Mouse (Mus musculus) heart, postnatal 36 days (tissue): ENCODE data around the gene Tsc2. TPM values are rescaled to one million over a fixed set of nuclear protein-coding genes. Genes with fewer than 3 reads are reported as not detected.

Experiments
- DNase-seq, 2 experiments: peaks; one replicate each; pipeline ENCODE4 v3.0.0; 2021 to 2022
- intact Hi-C: fragments of 180-260 bp; cut with DNase I; formaldehyde crosslinking; loops from one replicate; pipeline ENCODE4 v1.15.1; 2025
- microRNA-seq, 2 experiments: library from miRNA; unstranded; fragments of <30 nt; microRNA quantifications; one replicate each; pipeline ENCODE4 v1.2.0; 2021; ENCODE audit warnings: borderline number of aligned reads in 2 of 2
- total RNA-seq, 2 experiments: library from RNA; stranded (reverse); gene quantifications; 2 replicates each; pipeline ENCODE4 v1.2.3; 2021

The Tsc2 gene
- total RNA-seq, 2 experiments from 2014 or later, result 106 to 112 TPM

GRCm38 (mm10) chr17:24548921-24549617 lies 83.4 kb downstream of the Tsc2 start:
- DNase-seq, result peak; percentile 69 to 72
- intact Hi-C loops, result no loop called here

GRCm38 (mm10) chr17:24548435-24548834 lies 84.0 kb downstream of the Tsc2 start:
- DNase-seq, result no peak
- intact Hi-C loops, result no loop called here

- DNase-seq, result no peak
- intact Hi-C loops, result no loop called here
These were observed 86.2 kb downstream of the Tsc2 start for GRCm38 (mm10) chr17:24546234-24546633.

Small RNA genes within 50 kb of the gene (microRNA-seq; reads per million reads assigned to microRNA genes)
- 0.67 to 0.72 reads per million in 2 experiments for gene Gm24589

Other genes with a start within 250 kb of the Tsc2 start
- gene Rnps1, start 218.1 kb downstream of the Tsc2 start, total RNA-seq, result 10 to 100 TPM; 58.4 to 61.6 TPM
- 100 to 1,000 TPM; 511 to 548 TPM for gene Eci1, start 206.0 kb downstream of the Tsc2 start, total RNA-seq
- gene Dnase1l2, start 189.5 kb downstream of the Tsc2 start, total RNA-seq, result 1 to 10 TPM; 1.1 to 1.4 TPM
- gene E4f1, start 162.3 kb downstream of the Tsc2 start, total RNA-seq, result 10 to 100 TPM; 11.0 to 12.4 TPM
- 10 to 100 TPM; 39.1 to 41.9 TPM for gene Pgp, start 162.2 kb downstream of the Tsc2 start, total RNA-seq
- not detected for gene Bricd5, start 158.7 kb downstream of the Tsc2 start, total RNA-seq
- 1 to 10 TPM; 8.1 to 9.0 TPM for gene Mlst8, start 153.6 kb downstream of the Tsc2 start, total RNA-seq
- under 1 TPM; 0.11 to 0.14 TPM for gene Caskin1, start 144.0 kb downstream of the Tsc2 start, total RNA-seq
- 10 to 100 TPM; 45.7 to 51.6 TPM for gene Traf7, start 104.7 kb downstream of the Tsc2 start, total RNA-seq
- gene Rab26, start 98.4 kb downstream of the Tsc2 start, total RNA-seq, result not detected
- gene Pkd1, start 82.8 kb downstream of the Tsc2 start, total RNA-seq, result 10 to 100 TPM; 45.4 to 45.6 TPM
- gene Nthl1, start 50 bp upstream of the Tsc2 start, total RNA-seq, result 1 to 10 TPM; 3.3 to 4.1 TPM
- gene Slc9a3r2, start 17.7 kb upstream of the Tsc2 start, total RNA-seq, result 100 to 1,000 TPM in 1 of 2 experiments, 10 to 100 TPM in 1; 91.1 to 140 TPM
- not detected for gene Npw, start 25.8 kb upstream of the Tsc2 start, total RNA-seq
- 10 to 100 TPM; 17.3 to 19.0 TPM for gene Zfp598, start 37.1 kb upstream of the Tsc2 start, total RNA-seq
- under 1 TPM; 0.14 to 0.22 TPM for gene Syngr3, start 57.3 kb upstream of the Tsc2 start, total RNA-seq
- 10 to 100 TPM; 19.3 to 22.8 TPM for gene Gfer, start 63.5 kb upstream of the Tsc2 start, total RNA-seq
- gene Noxo1, start 63.6 kb upstream of the Tsc2 start, total RNA-seq, result 1 to 10 TPM in 1 of 2 experiments, under 1 TPM in 1; 0.33 to 1.3 TPM
- gene Tbl3, start 75.0 kb upstream of the Tsc2 start, total RNA-seq, result 10 to 100 TPM; 16.3 to 17.7 TPM
- gene Rnf151, start 85.4 kb upstream of the Tsc2 start, total RNA-seq, result not detected
- 100 to 1,000 TPM; 668 to 757 TPM for gene Rps2, start 85.5 kb upstream of the Tsc2 start, total RNA-seq
- 1,000 to 10,000 TPM in 1 of 2 experiments, 100 to 1,000 TPM in 1; 979 to 1,034 TPM for gene Ndufb10, start 91.8 kb upstream of the Tsc2 start, total RNA-seq
- 100 to 1,000 TPM; 400 to 416 TPM for gene Rpl3l, start 95.2 kb upstream of the Tsc2 start, total RNA-seq
- gene Msrb1, start 104.0 kb upstream of the Tsc2 start, total RNA-seq, result 100 to 1,000 TPM; 160 to 183 TPM
- gene Hs3st6, start 120.4 kb upstream of the Tsc2 start, total RNA-seq, result not detected
- gene Meiob, start 171.7 kb upstream of the Tsc2 start, total RNA-seq, result not detected
- 100 to 1,000 TPM; 102 to 104 TPM for gene Hagh, start 207.5 kb upstream of the Tsc2 start, total RNA-seq
- 10 to 100 TPM; 72.0 to 76.5 TPM for gene Fahd1, start 217.7 kb upstream of the Tsc2 start, total RNA-seq
- gene Igfals, start 233.4 kb upstream of the Tsc2 start, total RNA-seq, result 1 to 10 TPM; 7.7 to 8.8 TPM